Mouse (Mus musculus): Measurements from ENCODE around the gene Dhrs11. TPM values are rescaled to one million over a fixed set of nuclear protein-coding genes. Genes with fewer than 3 reads are reported as not detected.
A peak's percentile ranks its signal among the peaks of the same experiment; 100 is the strongest.
"Not testable (repeated sequence)": the region's sequence is repeated elsewhere in the genome, so short reads cannot be mapped to it uniquely, and the experiment has no call there.

Dhrs11 gene
- polyA plus RNA-seq, 1 experiment from 2014 or later = 16.9 TPM

GRCm38 (mm10) chr11:84847475-84848090 lies 18.8 kb upstream of the Dhrs11 start:
- no peaks in the 10 kb centered on the region for H3K4me1 ChIP-seq
- 89% methylated on average over 7 of the region's 7 CpGs for WGBS
- H3K27me3 ChIP-seq (ENCODE audit: poor library complexity, severe bottlenecking) = no peaks in the 10 kb centered on the region
- no peaks in the 10 kb centered on the region for H3K9me3 ChIP-seq
- no peak overlapping the region for H3K27ac ChIP-seq
- DNase-seq (ENCODE audit: extremely low spot score, low spot score) = no peak
- H3K36me3 ChIP-seq (replicated peaks) = peaks cover 85% of the 10 kb centered on the region
- H3K4me3 ChIP-seq = no peak overlapping the region

- H3K36me3 ChIP-seq (replicated peaks) = peaks cover 85% of the 10 kb centered on the region
Observed at GRCm38 (mm10) chr11:84846741-84847474, 18.1 kb upstream of the Dhrs11 start.

GRCm38 (mm10) chr11:84839330-84839729 lies 10.5 kb upstream of the Dhrs11 start:
- H3K4me3 ChIP-seq = no peak overlapping the region
- DNase-seq (ENCODE audit: extremely low spot score, low spot score) = no peak
- H3K9me3 ChIP-seq = no peaks in the 10 kb centered on the region
- no peaks in the 10 kb centered on the region for H3K4me1 ChIP-seq
- WGBS = 89% methylated on average over 2 of the region's 2 CpGs
- peaks cover 97% of the 10 kb centered on the region for H3K36me3 ChIP-seq (replicated peaks)
- H3K27ac ChIP-seq = no peak overlapping the region
- H3K27me3 ChIP-seq (ENCODE audit: poor library complexity, severe bottlenecking) = no peaks in the 10 kb centered on the region

More at GRCm38 (mm10) chr11:84846741-84847474, 18.1 kb upstream of the Dhrs11 start:
- Histone ChIP-seq H3K9me3 (no peaks in the 10 kb centered on the region), H3K4me3 (no peak overlapping the region), H3K4me1 (no peaks in the 10 kb centered on the region), H3K27me3 (ENCODE audit: poor library complexity, severe bottlenecking) (no peaks in the 10 kb centered on the region), H3K27ac (no peak overlapping the region)
- DNase-seq (ENCODE audit: extremely low spot score, low spot score) = no peak
- WGBS = 95% methylated on average over 15 of the region's 15 CpGs

GRCm38 (mm10) chr11:84829495-84829894 lies 701 bp upstream of the Dhrs11 start:
- not testable (repeated sequence) for H3K9me3 ChIP-seq; H3K27me3 ChIP-seq (ENCODE audit: poor library complexity, severe bottlenecking); DNase-seq (ENCODE audit: extremely low spot score, low spot score)
- peak overlapping the region; percentile 83; the same call in 1 of the 2 replicates for H3K27ac ChIP-seq
- WGBS = 84% methylated on average over 11 of the region's 11 CpGs
- peaks cover 22% of the 10 kb centered on the region for H3K4me1 ChIP-seq
- H3K4me3 ChIP-seq = peak overlapping the region; percentile 86
- peaks cover 49% of the 10 kb centered on the region for H3K36me3 ChIP-seq (replicated peaks)

- Histone ChIP-seq H3K4me1 (peaks cover 28% of the 10 kb centered on the region), H3K9me3 (no peaks in the 10 kb centered on the region), H3K36me3 (replicated peaks) (peaks cover 37% of the 10 kb centered on the region), H3K27ac (peak overlapping the region; percentile 83), H3K27me3 (ENCODE audit: poor library complexity, severe bottlenecking) (no peaks in the 10 kb centered on the region), H3K4me3 (peak overlapping the region; percentile 86)
- no peak for DNase-seq (ENCODE audit: extremely low spot score, low spot score)
- 49% methylated on average over 3 of the region's 3 CpGs for WGBS
Observed at GRCm38 (mm10) chr11:84827901-84828503, 792 bp downstream of the Dhrs11 start.

GRCm38 (mm10) chr11:84827492-84827891 lies 1.3 kb downstream of the Dhrs11 start:
- Histone ChIP-seq H3K4me3 (peak overlapping the region; percentile 86), H3K36me3 (replicated peaks) (peaks cover 33% of the 10 kb centered on the region), H3K4me1 (peaks cover 28% of the 10 kb centered on the region), H3K27me3 (ENCODE audit: poor library complexity, severe bottlenecking) (no peaks in the 10 kb centered on the region), H3K9me3 (no peaks in the 10 kb centered on the region), H3K27ac (no peak overlapping the region)
- no peak for DNase-seq (ENCODE audit: extremely low spot score, low spot score)

GRCm38 (mm10) chr11:84826185-84826584 lies 2.6 kb downstream of the Dhrs11 start:
- H3K27ac ChIP-seq = no peak overlapping the region
- peaks cover 27% of the 10 kb centered on the region for H3K36me3 ChIP-seq (replicated peaks)
- peaks cover 28% of the 10 kb centered on the region for H3K4me1 ChIP-seq
- H3K4me3 ChIP-seq = 0 out of 2 replicates have a peak overlapping the region, but pooled peaks have one; percentile 12
- DNase-seq (ENCODE audit: extremely low spot score, low spot score) = no peak
- H3K9me3 ChIP-seq = no peaks in the 10 kb centered on the region
- 81% methylated on average over 3 of the region's 3 CpGs for WGBS
- H3K27me3 ChIP-seq (ENCODE audit: poor library complexity, severe bottlenecking) = no peaks in the 10 kb centered on the region

GRCm38 (mm10) chr11:84825261-84825807 lies 3.5 kb downstream of the Dhrs11 start:
- no peaks in the 10 kb centered on the region for H3K9me3 ChIP-seq
- peaks cover 28% of the 10 kb centered on the region for H3K4me1 ChIP-seq
- DNase-seq (ENCODE audit: extremely low spot score, low spot score) = no peak
- H3K36me3 ChIP-seq (replicated peaks) = peaks cover 20% of the 10 kb centered on the region
- no peaks in the 10 kb centered on the region for H3K27me3 ChIP-seq (ENCODE audit: poor library complexity, severe bottlenecking)
- no peak overlapping the region for H3K27ac ChIP-seq
- WGBS = 90% methylated on average over 10 of the region's 10 CpGs
- no peak overlapping the region for H3K4me3 ChIP-seq

GRCm38 (mm10) chr11:84823484-84823897 lies 5.3 kb downstream of the Dhrs11 start:
- H3K9me3 ChIP-seq = no peaks in the 10 kb centered on the region
- no peaks in the 10 kb centered on the region for H3K27me3 ChIP-seq (ENCODE audit: poor library complexity, severe bottlenecking)
- DNase-seq (ENCODE audit: extremely low spot score, low spot score) = no peak
- peak overlapping the region; percentile 58; the same call in 1 of the 2 replicates for H3K27ac ChIP-seq
- 0 out of 2 replicates have a peak overlapping the region, but pooled peaks have one; percentile 14 for H3K4me3 ChIP-seq
- WGBS = 77% methylated on average over 10 of the region's 10 CpGs
- peaks cover 11% of the 10 kb centered on the region for H3K36me3 ChIP-seq (replicated peaks)
- peaks cover 32% of the 10 kb centered on the region for H3K4me1 ChIP-seq

GRCm38 (mm10) chr11:84822487-84822886 lies 6.3 kb downstream of the Dhrs11 start:
- Histone ChIP-seq H3K36me3 (replicated peaks) (peaks cover 11% of the 10 kb centered on the region), H3K9me3 (no peaks in the 10 kb centered on the region), H3K4me1 (peaks cover 29% of the 10 kb centered on the region), H3K4me3 (peak overlapping the region; percentile 14; the same call in 1 of the 2 replicates), H3K27me3 (ENCODE audit: poor library complexity, severe bottlenecking) (no peaks in the 10 kb centered on the region), H3K27ac (peak overlapping the region; percentile 58)
- no peak for DNase-seq (ENCODE audit: extremely low spot score, low spot score)
- WGBS = 82% methylated on average over 5 of the region's 5 CpGs

GRCm38 (mm10) chr11:84821131-84821770 lies 7.5 kb downstream of the Dhrs11 start:
- 88% methylated on average over 9 of the region's 9 CpGs for WGBS
- DNase-seq (ENCODE audit: extremely low spot score, low spot score) = no peak
- peaks cover 11% of the 10 kb centered on the region for H3K36me3 ChIP-seq (replicated peaks)
- no peak overlapping the region for H3K4me3 ChIP-seq
- no peaks in the 10 kb centered on the region for H3K27me3 ChIP-seq (ENCODE audit: poor library complexity, severe bottlenecking)
- H3K9me3 ChIP-seq = no peaks in the 10 kb centered on the region
- H3K4me1 ChIP-seq = peaks cover 31% of the 10 kb centered on the region
- H3K27ac ChIP-seq = no peak overlapping the region

- peak; percentile 95 for DNase-seq (ENCODE audit: extremely low spot score, low spot score)
- no peaks in the 10 kb centered on the region for H3K9me3 ChIP-seq
- WGBS = under 1% methylated on average over 55 of the region's 55 CpGs
- H3K4me1 ChIP-seq = peaks cover 33% of the 10 kb centered on the region
- no peaks in the 10 kb centered on the region for H3K27me3 ChIP-seq (ENCODE audit: poor library complexity, severe bottlenecking)
- peak within 1 kb of the TSS; percentile 85 for H3K4me3 ChIP-seq
- H3K36me3 ChIP-seq (replicated peaks) = peaks cover 11% of the 10 kb centered on the region
- peak within 1 kb of the TSS; percentile 90 for H3K27ac ChIP-seq
Observed at GRCm38 (mm10) chr11:84818961-84819692, 9.7 kb downstream of the Dhrs11 start, which contains the start of gene Mrm1. Gene Mrm1 (minus strand): TSS chr11:84819515.
